Mouse (Mus musculus) small intestine, adult 2 months (tissue): ENCODE measurements at regions not wholly inside any gene's neighbourhood (a gene's known extent, or its start where the extent isn't known, plus 50 kb on each side); places are given as distances from the start of the nearest gene placed in this dataset.

Experiments
- CTCF ChIP-seq: fragments of 200-500 bp; IDR thresholded peaks from 2 replicates; pipeline ENCODE4 v1.5.1; 2012; ENCODE audit warnings: low read depth, mild to moderate bottlenecking, control low read depth, inconsistent platforms, low read length, moderate library complexity, mixed read lengths; ENCODE audit not compliant: insufficient replicate concordance, insufficient read length; ENCODE audit errors: extremely low read depth
- POLR2A ChIP-seq: fragments of 200-500 bp; IDR thresholded peaks from 2 replicates; pipeline ENCODE4 v1.6.1; 2012; ENCODE audit warnings: low read depth, mild to moderate bottlenecking, control low read depth, inconsistent platforms, low read length, moderate library complexity

GRCm38 (mm10) chr14:33820541-33821260, 102.7 kb upstream of the Gdf10 start:
- TF ChIP-seq CTCF, result no peak
- no peak for TF ChIP-seq POLR2A
